Mouse (Mus musculus) layer of hippocampus, postnatal 25 days (tissue): ENCODE measurements around the gene Gm2431. TPM values are rescaled to one million over a fixed set of nuclear protein-coding genes. Genes with fewer than 3 reads are reported as not detected.
"Not testable (repeated sequence)": the region's sequence is repeated elsewhere in the genome, so short reads cannot be mapped to it uniquely, and the experiment has no call there.

Source experiments
- DNase-seq, 2 experiments: peaks; one replicate each; pipeline ENCODE4 v3.0.0; 2022; ENCODE audit warnings: mixed read lengths in 2 of 2, low spot score in 1 of 2; ENCODE audit errors: extremely low spot score in 1 of 2
- total RNA-seq, 2 experiments: library from RNA; stranded (reverse); gene quantifications; 2 replicates each; pipeline ENCODE4 v1.2.3; 2021

Gm2431 gene
- total RNA-seq, 2 experiments from 2014 or later, result not detected

- DNase-seq, result not testable (repeated sequence)
Measured at GRCm38 (mm10) chr7:142212136-142212535, 46.0 kb downstream of the Gm2431 start.

GRCm38 (mm10) chr7:142211559-142211958 is 46.6 kb downstream of the Gm2431 start, which contains the start of gene Gm7579:
Gene Gm7579 (plus strand): TSS chr7:142211859.
- DNase-seq, result no peak

Other genes starting within 250 kb of the Gm2431 start
- gene Mob2, start 197.3 kb downstream of the Gm2431 start, total RNA-seq, result 10 to 100 TPM; 27.0 to 29.1 TPM
- 100 to 1,000 TPM; 127 to 139 TPM for gene Dusp8, start 162.5 kb downstream of the Gm2431 start, total RNA-seq
- gene Gm45618, start 137.6 kb downstream of the Gm2431 start, total RNA-seq, result not detected
- gene Gm39115, start 122.3 kb downstream of the Gm2431 start, total RNA-seq, result not detected
- not detected for gene Gm45337, start 113.7 kb downstream of the Gm2431 start, total RNA-seq
- not detected for gene Gm29735, start 101.2 kb downstream of the Gm2431 start, total RNA-seq
- gene Gm4553, start 92.6 kb downstream of the Gm2431 start, total RNA-seq, result not detected
- gene Krtap5-2, start 82.3 kb downstream of the Gm2431 start, total RNA-seq, result not detected
- not detected for gene Gm10153, start 68.0 kb downstream of the Gm2431 start, total RNA-seq
- not detected for gene Krtap5-3, start 57.0 kb downstream of the Gm2431 start, total RNA-seq
- gene Gm7579, start 46.5 kb downstream of the Gm2431 start, total RNA-seq, result not detected
- not detected for gene Krtap5-5, start 28.4 kb downstream of the Gm2431 start, total RNA-seq
- gene Gm40460, start 17.3 kb downstream of the Gm2431 start, total RNA-seq, result not detected
- not detected for gene Gm4559, start 16.0 kb upstream of the Gm2431 start, total RNA-seq
- not detected for gene Krtap5-1, start 38.8 kb upstream of the Gm2431 start, total RNA-seq
- not detected for gene Krtap5-4, start 45.2 kb upstream of the Gm2431 start, total RNA-seq
- 10 to 100 TPM; 40.7 to 41.8 TPM for gene Ifitm10, start 115.4 kb upstream of the Gm2431 start, total RNA-seq
- 10 to 100 TPM in 1 of 2 experiments, 1 to 10 TPM in 1; 3.2 to 10.3 TPM for gene Gm49369, start 124.3 kb upstream of the Gm2431 start, total RNA-seq
- gene Ctsd, start 129.7 kb upstream of the Gm2431 start, total RNA-seq, result 100 to 1,000 TPM; 313 to 344 TPM
- not detected for gene Syt8, start 176.5 kb upstream of the Gm2431 start, total RNA-seq
- gene Tnni2, start 183.5 kb upstream of the Gm2431 start, total RNA-seq, result under 1 TPM in 1 of 2 experiments, not detected in 1; 0.70 TPM
- gene Lsp1, start 202.5 kb upstream of the Gm2431 start, total RNA-seq, result 1 to 10 TPM; 2.2 to 4.2 TPM
- not detected for gene Tnnt3, start 240.5 kb upstream of the Gm2431 start, total RNA-seq